Mouse (Mus musculus): Measurements from ENCODE around the gene Atp6v1e1.
"Not testable (repeated sequence)": the region's sequence is repeated elsewhere in the genome, so short reads cannot be mapped to it uniquely, and the experiment has no call there.

Gene Atp6v1e1

DNA sequence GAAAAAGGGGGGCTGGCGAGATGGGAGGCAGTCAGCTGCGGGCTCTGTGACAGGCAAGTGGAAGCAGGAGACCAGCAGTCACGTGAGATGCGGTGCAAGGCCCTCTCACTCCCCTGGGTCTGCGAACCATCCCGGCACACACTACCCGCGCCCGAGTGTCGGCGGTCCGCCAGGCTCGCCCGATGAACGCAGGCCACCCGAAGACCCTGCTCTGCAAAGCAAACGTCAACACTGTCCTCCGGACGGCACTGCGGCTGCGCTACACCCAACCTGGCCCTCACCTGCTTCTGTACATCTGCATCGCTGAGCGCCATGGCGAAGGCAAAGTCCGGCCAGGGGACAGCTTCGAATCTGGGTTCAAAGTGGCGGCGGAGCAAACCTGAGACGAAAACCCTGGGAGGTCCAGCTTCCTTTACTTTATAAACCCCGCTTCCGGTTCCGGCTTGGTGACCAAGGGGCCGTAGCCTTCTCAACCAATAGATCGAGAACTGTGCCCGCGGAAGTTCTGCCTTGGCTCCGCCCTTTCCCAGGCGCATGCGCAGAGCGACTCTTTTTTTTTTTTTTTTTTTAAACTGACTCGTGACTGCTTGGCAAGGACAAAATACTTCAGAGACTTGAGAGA is at the start of gene Atp6v1e1:
Gene Atp6v1e1, minus strand, starts transcription at position 487 of the 622 bp plus-strand sequence.
- peak; percentile 86 to 93 for DNase-seq (ENCODE audit: low spot score in 2 of 2)

DNA sequence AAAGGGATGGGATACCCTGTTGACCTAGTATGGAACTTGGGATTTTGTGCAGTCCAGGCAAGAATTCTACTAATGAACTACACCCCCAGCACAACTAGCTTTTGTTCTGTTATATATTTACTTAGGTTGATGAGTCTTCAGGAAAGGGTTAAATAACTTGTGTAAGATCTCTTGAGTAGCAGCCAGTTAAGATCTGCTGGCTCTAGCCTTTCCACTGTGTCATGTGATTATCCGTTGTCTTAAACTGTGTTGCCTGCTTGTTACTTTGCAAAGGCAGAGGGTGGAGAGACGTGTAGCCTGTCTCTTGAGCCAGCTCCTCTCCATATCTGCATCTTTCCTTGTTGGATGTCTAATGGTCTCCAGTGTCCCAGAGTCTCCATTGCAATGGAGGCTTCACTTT is 48.7 kb upstream of the Atp6v1e1 start:
- DNase-seq (ENCODE audit: low spot score in 2 of 2), result no peak

DNA sequence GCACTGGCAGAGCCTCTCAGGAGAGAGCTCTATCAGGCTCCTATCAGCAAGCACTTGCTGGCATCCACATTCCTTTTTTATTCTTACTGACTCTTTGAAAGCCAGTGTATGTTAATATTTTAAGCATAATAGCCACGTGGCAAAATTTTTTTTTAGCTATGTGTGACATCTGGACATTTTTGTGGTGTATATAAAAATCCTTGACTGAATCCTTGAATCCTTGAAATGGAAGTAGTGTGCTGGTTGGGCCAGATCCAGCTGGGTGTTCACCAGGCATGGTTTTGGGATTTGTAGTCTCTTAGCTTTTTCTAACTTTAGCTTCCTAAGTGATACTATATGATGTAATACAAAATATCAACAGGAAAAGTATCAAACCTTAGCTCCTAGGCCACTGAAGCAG is 46.2 kb upstream of the Atp6v1e1 start:
- no peak for DNase-seq (ENCODE audit: low spot score in 2 of 2)

DNA sequence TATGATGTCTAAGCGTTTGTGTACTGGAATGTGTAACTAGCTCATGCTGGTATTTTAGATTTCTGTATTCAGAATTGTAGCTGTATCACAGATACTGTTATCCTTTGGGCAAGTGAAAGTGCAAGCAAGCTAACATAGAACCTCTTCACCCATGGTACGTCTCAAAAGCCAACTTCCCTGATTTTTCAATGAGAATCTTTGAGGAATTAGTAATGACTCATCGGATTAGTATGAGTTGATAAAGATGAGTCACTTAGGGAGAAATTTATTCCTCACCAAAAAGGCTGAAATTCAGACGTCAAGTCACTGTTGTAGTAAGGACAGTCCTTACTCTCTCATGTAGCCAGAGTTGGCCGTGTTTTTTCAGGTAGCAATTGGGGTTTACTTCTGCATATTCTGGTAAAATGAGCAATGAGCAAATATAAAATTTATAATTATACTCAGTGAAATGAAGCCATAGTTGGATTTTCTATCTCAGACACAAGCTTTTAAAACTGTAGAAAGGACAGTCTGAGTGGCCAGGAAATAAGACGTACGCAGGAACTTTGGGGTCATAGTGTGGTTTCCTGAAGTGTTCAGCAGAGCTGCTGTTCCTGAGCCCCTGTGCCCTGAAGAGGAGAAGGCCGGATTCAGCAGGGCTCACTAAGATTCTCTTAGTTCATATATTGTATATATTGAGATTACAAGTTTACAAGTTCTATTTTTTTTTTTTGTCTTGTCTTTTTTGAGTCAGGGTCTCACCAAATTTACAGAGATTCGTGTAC is 43.6 kb upstream of the Atp6v1e1 start:
- DNase-seq (ENCODE audit: low spot score in 2 of 2), result no peak

DNA sequence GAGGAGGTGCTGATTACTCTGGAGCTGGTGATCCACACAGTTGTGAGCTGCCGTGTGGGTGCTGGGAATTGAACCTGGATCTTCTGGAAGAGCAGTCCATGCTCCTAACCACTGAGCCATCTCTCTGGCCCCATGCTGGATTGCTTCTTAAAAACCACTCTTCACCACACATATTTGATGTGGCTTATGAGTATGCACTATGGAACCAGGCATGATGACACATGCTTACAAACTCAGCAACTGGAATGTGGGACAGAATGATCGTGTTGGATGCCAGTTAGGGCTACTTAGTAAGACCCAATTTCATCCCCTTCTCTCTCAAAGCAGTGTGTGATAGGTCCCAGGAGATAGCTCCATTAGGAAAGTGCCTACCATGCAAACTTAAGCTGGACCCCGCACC is 37.5 kb upstream of the Atp6v1e1 start:
- no peak for DNase-seq (ENCODE audit: low spot score in 2 of 2)

DNA sequence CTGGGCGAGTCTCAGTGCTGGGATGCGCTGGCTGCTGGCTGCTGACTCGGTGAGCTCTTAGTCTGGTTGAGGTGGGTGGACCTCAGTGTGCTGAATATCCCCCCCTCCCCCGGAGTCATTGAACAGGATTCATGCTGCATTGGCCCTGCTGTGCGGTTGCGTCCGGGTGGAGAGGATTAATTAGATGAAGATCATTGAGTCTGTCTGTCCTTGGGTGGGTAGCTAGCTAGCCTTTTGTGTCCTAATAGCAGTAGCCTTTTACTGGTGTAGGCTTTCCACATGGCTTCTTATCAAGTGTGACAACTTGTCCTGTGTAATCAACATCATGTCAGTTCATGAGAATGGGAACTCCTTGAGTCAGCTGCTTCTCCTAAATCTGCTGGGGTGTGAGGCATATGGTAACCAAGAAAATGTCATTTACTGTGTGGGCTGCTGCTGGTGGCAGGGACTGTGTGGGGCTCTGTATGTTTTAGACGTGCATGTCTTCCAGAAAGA is 35.7 kb upstream of the Atp6v1e1 start:
- no peak for DNase-seq (ENCODE audit: low spot score in 2 of 2)

DNA sequence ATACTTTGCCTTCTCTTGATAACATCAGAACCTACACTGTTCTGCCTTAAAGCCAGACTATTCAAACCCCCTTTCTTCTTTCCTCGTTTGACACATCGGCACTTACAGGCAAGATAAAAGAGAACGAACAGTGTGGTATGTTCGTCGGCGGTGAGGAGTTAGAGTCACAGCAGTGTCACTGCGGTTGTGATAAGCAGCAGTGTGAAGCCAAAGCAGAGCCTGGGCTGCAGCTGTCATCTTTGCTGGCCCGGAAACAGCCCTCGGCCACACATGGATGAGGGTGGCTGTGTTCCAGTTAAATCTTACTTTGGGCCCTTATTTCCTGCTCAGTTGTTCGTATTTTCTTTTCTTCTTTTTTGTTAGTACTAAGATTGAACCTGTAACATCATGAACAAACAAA is 31.8 kb upstream of the Atp6v1e1 start:
- DNase-seq (ENCODE audit: low spot score in 2 of 2), result no peak

DNA sequence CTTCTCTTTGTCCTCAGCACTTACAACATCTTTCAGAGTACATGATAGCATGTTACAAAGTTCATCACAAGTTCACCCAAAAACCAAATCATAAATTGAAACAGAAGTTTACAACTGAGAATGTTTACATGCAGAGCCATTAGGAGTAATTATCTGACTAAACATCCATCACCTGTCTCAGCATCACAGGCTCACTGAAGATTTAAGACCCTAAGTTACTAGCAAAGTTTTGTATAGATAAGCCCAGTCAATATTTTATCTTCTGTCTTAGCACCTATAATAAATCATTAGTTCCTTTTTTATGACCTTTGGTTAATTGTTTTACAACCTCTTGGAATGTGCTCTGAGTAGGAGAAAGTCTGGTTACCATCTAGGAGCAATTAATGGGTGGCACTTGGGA is 28.1 kb upstream of the Atp6v1e1 start:
- DNase-seq (ENCODE audit: low spot score in 2 of 2), result not testable (repeated sequence)

DNA sequence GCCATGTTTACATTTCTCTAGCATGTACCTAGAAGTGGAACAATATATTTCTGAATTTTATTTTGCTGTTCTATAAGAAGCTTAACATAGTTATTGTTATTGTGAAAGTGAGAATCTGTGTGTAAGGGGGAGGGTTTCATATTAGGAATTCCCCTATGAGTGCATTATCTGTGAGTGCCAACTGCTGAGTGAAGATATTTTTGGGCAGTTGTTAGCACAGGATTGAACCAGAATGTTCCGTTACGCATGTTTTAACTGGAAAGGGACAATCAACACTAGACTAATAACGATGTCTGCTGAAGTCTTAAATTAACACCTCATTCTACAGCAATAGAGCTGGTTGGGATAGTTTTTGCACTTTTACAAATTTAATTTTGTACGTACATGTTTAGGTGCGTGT is 19.2 kb upstream of the Atp6v1e1 start:
- no peak for DNase-seq (ENCODE audit: low spot score in 2 of 2)

DNA sequence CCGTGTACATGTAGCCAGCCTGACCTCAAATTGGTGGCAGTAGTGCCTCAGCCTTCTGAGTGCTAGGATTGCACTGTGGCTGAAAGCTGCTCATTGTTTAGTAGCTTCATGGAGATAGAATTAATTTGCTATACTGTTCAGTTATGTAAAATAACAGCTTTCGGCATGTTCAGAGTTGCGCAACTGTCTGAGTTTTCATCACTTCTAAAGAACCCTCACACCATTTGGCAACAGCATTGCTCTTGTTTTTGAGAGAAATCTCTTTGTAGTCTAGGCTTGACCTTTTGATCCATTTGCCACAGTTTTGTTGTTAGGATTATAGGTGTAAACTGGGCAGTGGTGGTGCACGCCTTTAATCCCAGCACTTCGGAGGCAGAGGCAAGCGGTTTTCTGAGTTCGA is 17.7 kb upstream of the Atp6v1e1 start:
- DNase-seq (ENCODE audit: low spot score in 2 of 2), result no peak

DNA sequence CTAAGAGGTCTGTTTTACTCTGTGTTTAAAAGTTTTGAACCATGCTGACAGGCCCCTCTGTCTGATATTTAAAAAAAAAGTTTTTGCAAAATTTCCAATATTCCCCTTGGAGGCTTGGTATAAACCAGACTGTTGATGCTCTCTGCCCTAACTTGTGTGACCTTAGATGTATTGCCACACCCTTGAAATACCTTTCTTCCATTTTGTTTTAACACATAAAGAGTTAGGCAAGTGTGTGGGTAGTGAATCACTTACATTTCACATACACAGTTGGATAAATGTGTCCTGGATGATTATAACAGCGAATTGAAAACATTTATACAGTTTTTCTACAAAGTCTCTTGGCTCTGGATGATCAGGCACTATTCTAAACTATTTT is 14.5 kb upstream of the Atp6v1e1 start:
- no peak for DNase-seq (ENCODE audit: low spot score in 2 of 2)

DNA sequence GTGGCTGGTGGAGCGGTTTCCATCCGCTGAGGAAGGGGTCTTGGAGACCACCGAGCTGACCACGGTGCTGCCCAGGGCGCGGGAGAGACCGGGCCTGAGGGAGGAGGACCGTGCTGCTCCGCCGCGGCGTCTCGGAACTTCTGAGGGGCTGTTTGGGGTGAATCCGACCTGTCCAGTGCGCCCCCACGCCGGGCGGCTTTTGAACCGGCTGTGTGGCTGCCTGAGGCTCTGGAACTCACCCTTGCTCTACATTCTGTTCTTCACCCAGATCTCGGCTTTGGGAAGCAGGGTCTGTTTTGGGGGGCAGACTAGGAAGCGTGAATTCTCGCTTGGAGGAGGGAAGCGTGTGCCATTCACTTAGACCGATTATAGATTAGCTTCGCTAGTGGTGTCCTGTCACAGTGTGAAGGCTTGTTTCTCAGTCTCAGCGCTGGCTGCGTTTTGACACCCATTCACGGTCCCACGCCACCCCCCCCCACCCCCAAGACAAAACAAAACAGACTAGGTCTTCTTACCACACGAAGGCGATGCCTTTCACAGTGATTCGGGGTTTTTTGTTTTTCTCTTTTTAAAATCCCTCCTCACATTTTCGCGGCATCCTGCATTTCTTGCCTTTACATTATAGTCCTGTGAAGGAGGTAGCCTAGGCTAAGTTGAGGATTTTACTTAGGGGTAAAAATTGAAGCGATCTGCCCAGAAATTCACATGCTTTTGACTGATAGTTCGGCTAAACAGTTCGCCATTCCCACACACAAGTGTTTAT is 14.0 kb upstream of the Atp6v1e1 start:
- DNase-seq (ENCODE audit: low spot score in 2 of 2), result peak; percentile 43 to 51

DNA sequence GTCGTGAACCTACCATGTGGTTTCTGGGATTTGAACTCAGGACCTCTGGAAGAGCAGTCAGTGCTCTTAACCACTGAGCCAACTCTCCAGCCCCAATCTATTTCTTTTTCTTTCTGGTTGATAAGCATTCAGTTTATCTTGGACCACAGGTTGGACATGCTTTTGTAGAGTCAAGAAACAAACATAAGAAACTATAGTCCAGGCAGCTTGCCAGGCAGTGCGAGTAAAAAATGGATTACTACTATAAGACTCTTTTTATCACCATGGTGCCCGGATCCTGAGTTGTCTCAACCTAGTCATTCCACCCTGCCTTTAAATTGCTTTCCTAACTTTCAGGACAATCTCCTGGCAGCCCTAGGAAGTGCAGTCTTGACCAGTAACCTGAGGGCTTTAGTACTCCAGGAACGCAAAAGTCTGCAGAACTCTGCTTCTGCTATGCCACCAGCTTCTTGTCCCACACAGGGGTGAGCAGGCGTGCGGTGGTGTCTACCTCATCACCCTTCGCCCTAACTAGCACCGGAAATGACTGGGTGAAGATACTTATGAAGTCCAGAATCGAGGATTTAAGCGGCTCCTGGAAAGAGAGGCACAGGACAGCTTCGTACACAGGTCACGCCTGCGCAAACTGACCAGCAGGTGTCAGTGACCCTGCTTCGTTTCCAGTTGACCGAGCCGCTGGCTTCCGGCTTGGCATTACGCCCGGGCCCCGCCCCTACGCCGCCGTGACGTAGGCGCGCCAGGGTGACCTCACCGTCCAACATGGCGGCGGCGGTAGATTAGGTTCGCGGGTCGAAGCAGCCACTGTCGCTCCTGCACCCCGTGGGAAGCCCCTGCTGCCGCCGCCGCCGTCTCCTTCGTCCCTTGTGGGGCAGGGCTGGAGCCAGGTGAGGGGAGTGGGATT is 13.1 kb upstream of the Atp6v1e1 start, which contains the start of gene Bcl2l13:
Gene Bcl2l13, plus strand, starts transcription at position 739 of the 901 bp plus-strand sequence.
- peak; percentile 98 to 99 for DNase-seq (ENCODE audit: low spot score in 2 of 2)

DNA sequence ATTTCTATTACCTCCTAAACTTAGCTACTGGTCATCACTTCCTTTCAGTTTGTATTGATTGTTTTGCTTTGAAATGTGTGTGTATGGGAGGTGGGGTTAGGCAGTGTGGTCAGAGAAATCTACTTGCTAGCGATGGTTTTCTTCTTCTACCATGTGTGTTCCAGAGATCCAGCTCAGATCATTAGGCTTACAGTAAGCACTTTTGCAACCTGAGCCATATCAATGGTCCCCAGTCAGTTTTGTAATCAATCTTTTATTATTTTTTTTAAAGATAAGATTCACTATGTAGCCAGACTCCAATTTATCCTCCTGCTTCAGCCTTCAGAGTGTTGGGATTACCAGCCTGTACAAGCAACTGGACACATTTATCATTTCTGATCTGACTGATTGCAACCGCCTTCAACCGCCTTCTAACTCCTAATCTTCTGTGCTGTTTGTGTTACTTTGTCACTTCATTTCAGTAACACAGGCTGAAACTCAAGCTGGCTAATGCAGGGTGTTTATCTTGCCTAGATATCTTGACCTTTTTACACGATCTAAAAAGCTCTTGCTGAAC is 12.3 kb upstream of the Atp6v1e1 start:
- no peak for DNase-seq (ENCODE audit: low spot score in 2 of 2)

DNA sequence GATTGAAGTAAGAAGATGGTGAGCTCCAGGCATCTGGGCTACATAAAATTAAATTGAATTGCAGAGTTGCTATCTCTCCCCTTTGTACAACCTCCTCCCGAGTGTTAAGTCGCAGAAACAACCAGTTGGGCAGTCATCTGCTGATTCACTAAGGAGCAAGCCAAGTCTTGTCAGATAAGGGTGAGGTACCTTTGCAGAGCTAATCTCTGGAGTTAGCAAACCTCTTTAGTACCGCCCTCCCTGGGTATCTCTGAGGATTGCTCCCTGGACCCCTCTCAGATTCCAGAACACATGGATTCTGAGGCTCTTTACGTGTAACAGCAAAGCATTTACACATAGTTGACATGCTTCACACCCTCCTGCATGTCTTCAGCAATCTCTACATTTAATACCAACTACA is 9.5 kb upstream of the Atp6v1e1 start:
- no peak for DNase-seq (ENCODE audit: low spot score in 2 of 2)

DNA sequence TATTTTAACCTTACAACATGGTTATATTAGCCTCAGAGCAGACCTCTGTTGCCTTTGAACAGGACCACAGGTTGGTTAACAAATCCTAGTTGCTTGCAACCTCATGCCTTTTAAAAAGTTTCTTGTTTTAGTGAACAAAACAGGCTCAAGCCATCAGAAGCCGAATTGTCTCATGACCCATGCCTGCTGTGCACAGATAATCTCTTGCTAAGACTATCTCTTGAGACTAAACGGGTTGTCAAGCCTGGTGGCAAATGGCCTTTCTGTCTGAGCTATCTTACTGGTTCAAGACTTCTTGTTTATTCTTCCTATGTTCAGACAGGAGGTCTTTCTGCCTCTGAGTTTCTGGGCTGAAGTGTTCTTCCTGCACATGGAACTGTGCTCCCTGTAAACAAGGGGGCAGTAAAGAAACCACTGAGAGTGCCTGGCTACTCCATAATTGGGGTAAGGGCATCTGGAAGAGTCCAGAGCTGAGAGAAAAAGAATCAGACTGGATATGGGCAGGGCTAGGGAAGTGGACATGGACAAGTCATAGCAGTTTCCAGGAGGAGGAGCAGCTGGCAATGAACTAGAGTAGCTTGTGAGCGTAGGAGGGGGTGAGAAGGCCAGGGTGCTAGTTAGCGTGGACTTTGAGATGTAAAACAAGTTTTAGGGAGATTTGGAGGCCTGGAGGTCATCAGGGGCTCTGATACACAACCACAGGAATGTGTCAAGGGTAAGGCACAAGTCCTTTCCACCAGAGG is 8.4 kb upstream of the Atp6v1e1 start:
- DNase-seq (ENCODE audit: low spot score in 2 of 2), result no peak

DNA sequence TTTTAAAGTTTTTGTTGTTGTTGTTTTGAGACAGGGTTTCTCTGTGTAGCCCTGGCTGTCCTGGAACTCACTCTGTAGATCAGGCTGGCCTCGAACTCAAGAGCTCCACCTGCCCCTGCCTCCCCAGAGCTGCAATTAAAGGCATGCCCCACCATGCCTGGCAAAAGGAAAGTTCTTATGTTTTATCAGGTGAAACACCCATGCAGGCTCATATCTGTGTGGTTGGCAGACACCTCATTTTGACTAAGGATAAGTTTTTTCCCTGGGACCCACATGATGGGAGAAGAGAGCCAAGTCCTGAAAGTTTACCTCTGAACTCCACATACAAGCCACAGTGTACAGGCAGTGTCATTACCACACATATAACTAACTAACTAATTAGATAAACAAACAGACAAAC is 7.5 kb upstream of the Atp6v1e1 start:
- no peak for DNase-seq (ENCODE audit: low spot score in 2 of 2)

DNA sequence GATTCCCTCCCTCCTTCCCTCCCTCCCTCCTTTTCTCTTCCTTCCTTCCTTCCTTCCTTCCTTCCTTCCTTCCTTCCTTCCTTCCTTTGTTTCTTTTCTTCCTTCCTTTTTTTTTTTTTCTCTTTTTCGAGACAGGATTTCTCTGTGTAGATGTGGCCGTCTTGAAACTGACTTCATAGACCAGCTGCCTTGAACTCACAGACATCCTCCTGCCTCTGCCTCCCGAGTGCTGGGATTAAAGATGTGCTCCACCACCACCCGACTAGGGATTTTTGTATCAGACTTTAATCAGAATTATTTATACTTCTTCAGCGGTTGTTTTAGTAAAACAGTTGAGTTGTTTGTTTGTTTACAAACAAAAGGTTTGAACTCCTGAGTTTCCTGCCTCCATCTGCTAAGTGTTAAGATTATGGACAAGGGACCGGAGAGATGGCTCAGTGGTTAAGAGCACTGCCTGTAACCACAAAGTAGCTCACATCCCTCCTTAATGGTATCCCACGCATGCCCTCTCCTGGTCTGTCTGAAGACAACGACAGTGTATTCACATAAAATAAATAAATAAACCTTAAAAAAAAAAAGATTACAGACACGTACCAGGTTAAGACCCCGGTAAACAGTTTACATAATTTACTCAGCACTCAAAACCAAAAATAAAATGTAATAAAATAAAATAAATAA is 483 bp upstream of the Atp6v1e1 start:
- DNase-seq (ENCODE audit: low spot score in 2 of 2), result no peak

DNA sequence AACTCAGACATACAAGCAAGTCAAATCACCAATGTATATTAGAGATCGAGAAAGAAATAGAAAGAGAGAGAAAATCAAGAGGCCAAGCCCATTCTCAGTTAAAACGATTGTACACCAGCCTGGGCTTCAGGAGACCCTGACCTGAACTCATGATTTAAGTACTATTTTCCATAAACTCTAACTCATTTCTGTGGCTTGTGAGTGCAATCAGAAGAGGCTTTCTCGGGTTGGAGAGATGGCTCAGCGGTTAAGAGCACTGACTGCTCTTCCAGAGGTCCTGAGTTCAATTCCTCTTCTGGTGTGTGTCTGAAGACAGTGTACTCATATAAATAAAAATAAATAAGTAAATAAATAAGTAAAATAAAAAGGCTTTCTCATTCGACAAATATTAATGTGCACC is 878 bp downstream of the Atp6v1e1 start:
- no peak for DNase-seq (ENCODE audit: low spot score in 2 of 2)

DNA sequence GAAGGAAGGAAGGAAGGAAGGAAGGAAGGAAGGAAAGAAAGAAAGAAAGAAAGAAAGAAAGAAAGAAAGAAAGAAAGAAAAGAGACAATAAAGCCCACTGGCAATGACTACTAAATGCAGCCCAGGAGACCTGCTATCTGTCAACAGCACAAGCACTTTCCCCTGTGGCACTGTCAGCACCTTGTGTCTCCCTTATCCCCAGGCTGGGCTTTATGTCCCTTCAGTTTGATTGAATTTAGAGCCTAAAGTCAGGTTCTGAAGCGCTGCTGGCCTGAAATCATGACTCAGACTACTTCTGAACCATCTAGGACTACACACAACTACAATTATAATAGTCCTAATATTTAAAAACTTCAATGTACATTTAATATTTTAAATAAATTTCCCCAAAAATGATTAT is 1.7 kb downstream of the Atp6v1e1 start:
- DNase-seq (ENCODE audit: low spot score in 2 of 2), result no peak
